Mouse (Mus musculus) left cerebral cortex, postnatal 14 days (tissue): ENCODE data around the gene Ahctf1. TPM values are rescaled to one million over a fixed set of nuclear protein-coding genes. Genes with fewer than 3 reads are reported as not detected.
"Not testable (repeated sequence)": the region's sequence is repeated elsewhere in the genome, so short reads cannot be mapped to it uniquely, and the experiment has no call there.

Source experiments
- DNase-seq, 2 experiments: peaks; one replicate each; pipeline ENCODE4 v3.0.0; 2021 to 2022; ENCODE audit warnings: low spot score in 2 of 2, mixed read lengths in 1 of 2
- intact Hi-C: fragments of 180-260 bp; cut with DNase I; formaldehyde crosslinking; loops from one replicate; pipeline ENCODE4 v1.15.1; 2025
- total RNA-seq, 2 experiments: library from RNA; stranded (reverse); gene quantifications; 2 replicates each; pipeline ENCODE4 v1.2.3; 2021

Ahctf1 gene
- total RNA-seq, 2 experiments from 2014 or later, result 24.6 to 28.4 TPM

GRCm38 (mm10) chr1:179734500-179735474 lies 68.7 kb downstream of the Ahctf1 start:
- peak; percentile 59 to 69 for DNase-seq
- intact Hi-C loops, result loop anchor here (5.0 to 10.0 kb wide), 2 partner anchors 90 to 217 kb away; partner anchors contain the start of gene Smyd3

GRCm38 (mm10) chr1:179731391-179731790 lies 72.1 kb downstream of the Ahctf1 start:
- intact Hi-C loops, result loop anchor here (10.0 kb wide), 1 partner anchor 87 kb away; no protein-coding TSS in a partner anchor
- DNase-seq, result no peak

GRCm38 (mm10) chr1:179728661-179729060 lies 74.8 kb downstream of the Ahctf1 start:
- DNase-seq, result no peak
- intact Hi-C loops, result no loop called here

GRCm38 (mm10) chr1:179722811-179723469 lies 80.5 kb downstream of the Ahctf1 start:
- intact Hi-C loops, result no loop called here
- no peak for DNase-seq

GRCm38 (mm10) chr1:179715786-179716185 lies 87.7 kb downstream of the Ahctf1 start:
- intact Hi-C loops, result no loop called here
- DNase-seq, result no peak

GRCm38 (mm10) chr1:179715289-179715688 lies 88.2 kb downstream of the Ahctf1 start:
- DNase-seq, intact Hi-C loops: not testable (repeated sequence)

- no peak for DNase-seq
- intact Hi-C loops, result no loop called here
Measured at GRCm38 (mm10) chr1:179713367-179713766, 90.1 kb downstream of the Ahctf1 start.

GRCm38 (mm10) chr1:179712658-179713057 lies 90.8 kb downstream of the Ahctf1 start:
- no peak for DNase-seq
- intact Hi-C loops, result no loop called here

GRCm38 (mm10) chr1:179710739-179711138 lies 92.7 kb downstream of the Ahctf1 start:
- intact Hi-C loops, result no loop called here
- DNase-seq, result no peak

- peak; percentile 76 to 92 for DNase-seq
- intact Hi-C loops, result no loop called here
Measured at GRCm38 (mm10) chr1:179709390-179709789, 94.1 kb downstream of the Ahctf1 start.

GRCm38 (mm10) chr1:179705154-179705553 lies 98.3 kb downstream of the Ahctf1 start:
- intact Hi-C loops, result no loop called here
- peak; percentile 62 to 69 for DNase-seq

GRCm38 (mm10) chr1:179704150-179704549 lies 99.3 kb downstream of the Ahctf1 start:
- DNase-seq, result no peak
- intact Hi-C loops, result no loop called here

Other genes with a start within 250 kb of the Ahctf1 start
- 10 to 100 TPM; 58.6 to 61.2 TPM for gene Sccpdh, start 135.5 kb downstream of the Ahctf1 start, total RNA-seq
- gene Kif28, start 58.4 kb downstream of the Ahctf1 start, total RNA-seq, result under 1 TPM; 0.13 TPM
- gene Gm10518, start 304 bp downstream of the Ahctf1 start, total RNA-seq, result not detected
- gene Cdc42bpa, start 156.8 kb upstream of the Ahctf1 start, total RNA-seq, result 100 to 1,000 TPM; 211 to 234 TPM